In genomic region chr13:52518377-52518776, GRCm38 (mm10) we compare ENCODE assay signal across 20 mouse cellular contexts. TPM values are rescaled to one million over a fixed set of nuclear protein-coding genes. Genes with fewer than 3 reads are reported as not detected.
DNase-seq lines count a peak whose midpoint lies in the region; ATAC-seq and TF ChIP-seq lines count a peak whose summit lies in the region.
"Had no signal": no experiment of that assay in that cellular context is flagged by ENCODE, and none has a peak within 500 bp of the region (broad histone marks: within the 10 kb centered on the region; RNA-seq: fewer than 3 reads in every experiment).

No protein-coding gene starts in this region.

- no peaks in the 10 kb centered on the region for H3K79me2 ChIP-seq in MEL (ENCODE audit: control insufficient read depth, insufficient read depth, low read length, poor library complexity)

- no peak overlapping the region for H3K27ac ChIP-seq in kidney, postnatal 0 days
- H3K27ac ChIP-seq in MEL (ENCODE audit: control insufficient read depth, low read depth, low read length): no peak overlapping the region
- H3K27ac ChIP-seq in embryonic facial prominence, embryonic 14.5 days (replicated peaks; ENCODE audit: low read depth, low read length): no peak overlapping the region
- H3K27ac ChIP-seq: hindbrain, embryonic 10.5 days; limb, embryonic 10.5 days; midbrain, embryonic 10.5 days; stomach, postnatal 0 days had no signal

- no peaks in the 10 kb centered on the region for H3K4me1 ChIP-seq in kidney, postnatal 0 days (replicated peaks; ENCODE audit: insufficient read depth, low read length)
- H3K4me1 ChIP-seq in MEL (ENCODE audit: control insufficient read depth in 1 of 2, insufficient read depth in 2 of 2, low read length in 2 of 2): no peaks in the 10 kb centered on the region
- H3K4me1 ChIP-seq in embryonic facial prominence, embryonic 14.5 days (ENCODE audit: control insufficient read depth, insufficient read depth, low read length): no peaks in the 10 kb centered on the region
- H3K4me1 ChIP-seq: midbrain, embryonic 10.5 days had no signal

- 89% methylated on average over 4 of the region's 4 CpGs for WGBS in kidney, postnatal 0 days
- WGBS in embryonic facial prominence, embryonic 14.5 days: 89% methylated on average over 4 of the region's 4 CpGs

- peak; percentile 16 to 28 for DNase-seq in cerebellum, adult 18-20 months
- DNase-seq in cerebellum, adult 9-11 months: no peak
- peak; percentile 41 for DNase-seq in kidney, postnatal 0 days (ENCODE audit: low spot score)
- no peak for DNase-seq in kidney, adult 9 months
- DNase-seq in MEL (ENCODE audit: low read depth, low spot score): peak; percentile 3
- peak; percentile 20 for DNase-seq in embryonic facial prominence, embryonic 14.5 days (ENCODE audit: low spot score)
- DNase-seq in layer of hippocampus, adult 11-12 months (ENCODE audit: low spot score): no peak
- DNase-seq: B cell, adult 2 months; kidney, adult 18-20 months; kidney, postnatal 25 days; liver, postnatal 0 days; lung, postnatal 4 days; retina, postnatal 1 day had no signal

- no peak for TF ChIP-seq CTCF in kidney, postnatal 0 days (IDR thresholded peaks at IDR 0.05; ENCODE audit: low read depth)
- TF ChIP-seq CTCF in MEL (IDR thresholded peaks at IDR 0.05 in 2 of 3, conservative IDR thresholded peaks at IDR 0.05 in 1 of 3; ENCODE audit: control insufficient read depth in 1 of 3, insufficient read depth in 1 of 3, low read depth in 2 of 3, low read length in 3 of 3, poor library complexity in 1 of 3, severe bottlenecking in 1 of 3): no peak

- H3K27me3 ChIP-seq in kidney, postnatal 0 days (ENCODE audit: insufficient read depth, low read length): no peaks in the 10 kb centered on the region
- no peaks in the 10 kb centered on the region for H3K27me3 ChIP-seq in MEL (ENCODE audit: control insufficient read depth in 1 of 2, insufficient read depth in 2 of 2, low read length in 2 of 2)
- no peaks in the 10 kb centered on the region for H3K27me3 ChIP-seq in embryonic facial prominence, embryonic 14.5 days (replicated peaks; ENCODE audit: control insufficient read depth, insufficient read depth, low read length)

- no peak overlapping the region for H3K9ac ChIP-seq in kidney, postnatal 0 days (ENCODE audit: low read depth, low read length)
- H3K9ac ChIP-seq in MEL (ENCODE audit: control insufficient read depth, low read depth, low read length, poor library complexity, severe bottlenecking): no peak overlapping the region
- no peak overlapping the region for H3K9ac ChIP-seq in embryonic facial prominence, embryonic 14.5 days (ENCODE audit: low read depth, low read length)
- H3K9ac ChIP-seq: liver, postnatal 0 days had no signal

- H3K36me3 ChIP-seq in kidney, postnatal 0 days (ENCODE audit: insufficient read depth, low read length): no peaks in the 10 kb centered on the region
- no peaks in the 10 kb centered on the region for H3K36me3 ChIP-seq in MEL (ENCODE audit: control insufficient read depth in 1 of 2, insufficient read depth in 2 of 2, low read length in 2 of 2)
- no peaks in the 10 kb centered on the region for H3K36me3 ChIP-seq in embryonic facial prominence, embryonic 14.5 days (ENCODE audit: control insufficient read depth, insufficient read depth, low read length)
- H3K36me3 ChIP-seq: hindbrain, embryonic 10.5 days; limb, embryonic 10.5 days; midbrain, embryonic 10.5 days had no signal

- H3K9me3 ChIP-seq in kidney, postnatal 0 days (replicated peaks; ENCODE audit: low read length): no peaks in the 10 kb centered on the region
- H3K9me3 ChIP-seq in MEL (replicated peaks; ENCODE audit: insufficient read depth, low read length): no peaks in the 10 kb centered on the region
- no peaks in the 10 kb centered on the region for H3K9me3 ChIP-seq in embryonic facial prominence, embryonic 14.5 days (ENCODE audit: control insufficient read depth, low read length)
- H3K9me3 ChIP-seq: hindbrain, embryonic 10.5 days; limb, embryonic 10.5 days; midbrain, embryonic 10.5 days had no signal

- TF ChIP-seq RAD21 in MEL (IDR thresholded peaks at IDR 0.05; ENCODE audit: low read depth, low read length): no peak

- H3K4me2 ChIP-seq in kidney, postnatal 0 days (ENCODE audit: low read length): no peak overlapping the region
- no peak overlapping the region for H3K4me2 ChIP-seq in embryonic facial prominence, embryonic 14.5 days (ENCODE audit: low read depth, low read length)

- H3K4me3 ChIP-seq in kidney, postnatal 0 days (replicated peaks; ENCODE audit: low read depth, low read length): no peak overlapping the region
- no peak overlapping the region for H3K4me3 ChIP-seq in MEL (ENCODE audit: control insufficient read depth in 1 of 2, insufficient read depth in 1 of 2, low read depth in 2 of 2, low read length in 2 of 2)
- no peak overlapping the region for H3K4me3 ChIP-seq in embryonic facial prominence, embryonic 14.5 days (ENCODE audit: low read depth, low read length)
- H3K4me3 ChIP-seq: hindbrain, embryonic 10.5 days; limb, embryonic 10.5 days; midbrain, embryonic 10.5 days had no signal

- no peak for TF ChIP-seq POLR2A in MEL (IDR thresholded peaks at IDR 0.05; ENCODE audit: control insufficient read depth in 1 of 2, insufficient read depth in 1 of 2, low read depth in 1 of 2, low read length in 2 of 2, poor library complexity in 1 of 2)

- TF ChIP-seq EP300 in MEL (IDR thresholded peaks at IDR 0.05; ENCODE audit: low read depth in 1 of 2, low read length in 2 of 2): no peak

- ATAC-seq in kidney, postnatal 0 days (replicated peaks; ENCODE audit: low FRiP score, low read depth): no peak
- no peak for ATAC-seq in embryonic facial prominence, embryonic 14.5 days (ENCODE audit: low read depth)
- ATAC-seq in megakaryocyte-erythroid progenitor cell, adult 5-6 weeks (replicated peaks; ENCODE audit: low FRiP score, low TSS enrichment, poor library complexity, severe bottlenecking): no peak
- ATAC-seq: liver, postnatal 0 days; Patski had no signal

TF ChIP-seq in MEL, 35 proteins besides CTCF, POLR2A, EP300 and RAD21:
- no peak for TF ChIP-seq POLR2AphosphoS5 (IDR thresholded peaks at IDR 0.05; ENCODE audit: borderline replicate concordance, low read depth, low read length)

RNA-seq across cellular contexts. Expression of gene Diras2, which starts 12.7 kb away (rescaled TPM):
- 0.04 and 0.08 TPM in 2 replicates for polyA plus RNA-seq in kidney, postnatal 0 days (2015; fragmentation: Nextera tagmentation; extraction: Ambion mirVana)
- not detected in 2 replicates for total RNA-seq in MEL (2012; rRNA removed)
- polyA plus RNA-seq in MEL (2012; ENCODE audit: insufficient read depth in 1 of 2, insufficient read length in 2 of 2, low read depth in 1 of 2, low replicate concordance in 2 of 2, missing spikeins in 1 of 2): not detected
- 0.67 and 0.80 TPM in 2 replicates for polyA plus RNA-seq in embryonic facial prominence, embryonic 14.5 days (2014; fragmentation: Nextera tagmentation; extraction: Ambion mirVana)
- total RNA-seq in megakaryocyte-erythroid progenitor cell, adult 5-6 weeks (2014; fragmentation: Nextera tagmentation): 0.22 TPM in 1 of 2 replicates, not detected in the other
- total RNA-seq in megakaryocyte-erythroid progenitor cell, adult 5-6 weeks (2017): 0.47 and 0.57 TPM in 2 replicates
- total RNA-seq: liver, adult 2 months had no signal
- polyA plus RNA-seq: Patski had no signal

Comparison
In these comparisons a context has a peak if more than half of its experiments do, and no peak if none do; other contexts are left out.
1. DNase-seq: peak in cerebellum, adult 18-20 months (2 of 2), kidney, postnatal 0 days (single experiment), MEL (single experiment) and embryonic facial prominence, embryonic 14.5 days (single experiment); none in cerebellum, adult 9-11 months (single experiment), kidney, adult 9 months (single experiment) and layer of hippocampus, adult 11-12 months (single experiment).